Mouse (Mus musculus) forebrain, embryonic 11.5 days (tissue): ENCODE results near the gene Sec24c. TPM values are rescaled to one million over a fixed set of nuclear protein-coding genes. Genes with fewer than 3 reads are reported as not detected.

Experiments
- ATAC-seq: fragments of 200-750 bp; cut with Nextera tagmentation; replicated peaks from 2 replicates; pipeline ENCODE4 v1.8.0; 2017; ENCODE audit warnings: moderate TSS enrichment; ENCODE audit not compliant: low FRiP score
- DNase-seq: peaks from one replicate; pipeline ENCODE4 v3.0.0-alpha.2; 2017; ENCODE audit warnings: low spot score
- H3K27ac ChIP-seq: fragments of 300-500 bp; sonication (generic); 2 replicates; pipeline ENCODE4 v1.5.1; 2014; ENCODE audit warnings: low read depth, low read length
- H3K27me3 ChIP-seq: fragments of 300-500 bp; sonication (generic); 2 replicates; pipeline ENCODE4 v1.6.1; 2014; ENCODE audit warnings: mild to moderate bottlenecking, low read length, mixed read lengths; ENCODE audit not compliant: control insufficient read depth, insufficient read depth
- H3K36me3 ChIP-seq: fragments of 300-500 bp; sonication (generic); 2 replicates; pipeline ENCODE4 v1.6.1; 2014; ENCODE audit warnings: mild to moderate bottlenecking, low read length, moderate library complexity, mixed read lengths; ENCODE audit not compliant: control insufficient read depth, insufficient read depth
- H3K4me1 ChIP-seq: fragments of 300-500 bp; sonication (generic); replicated peaks from 2 replicates; pipeline ENCODE4 v1.6.1; 2014; ENCODE audit warnings: low read length, mixed read lengths; ENCODE audit not compliant: control insufficient read depth, insufficient read depth
- H3K4me2 ChIP-seq: fragments of 300-500 bp; sonication (generic); 2 replicates; pipeline ENCODE4 v1.6.1; 2014; ENCODE audit warnings: low read depth, mild to moderate bottlenecking, low read length, moderate library complexity, mixed read lengths; ENCODE audit not compliant: severe bottlenecking
- H3K4me3 ChIP-seq: fragments of 300-500 bp; sonication (generic); 2 replicates; pipeline ENCODE4 v1.5.1; 2014; ENCODE audit warnings: low read depth, low read length
- H3K9ac ChIP-seq: fragments of 300-500 bp; sonication (generic); 2 replicates; pipeline ENCODE4 v1.6.1; 2014; ENCODE audit warnings: low read length
- H3K9me3 ChIP-seq: fragments of 300-500 bp; sonication (generic); 2 replicates; pipeline ENCODE4 v1.6.1; 2016; ENCODE audit warnings: low read length, mixed read lengths; ENCODE audit not compliant: control insufficient read depth
- WGBS: fragments of 180-500 bp; shearing (Covaris S2); extraction: QIAGEN DNeasy Blood & Tissue Kit; methylation state at CpG from one replicate; pipeline ENCODE4 v1.1.7; 2014; 5-methylcytosine and 5-hydroxymethylcytosine counted together
- polyA plus RNA-seq: library from polyadenylated mRNA; unstranded; fragments of >200 nt; fragmentation: Nextera tagmentation; extraction: Ambion mirVana; gene quantifications from 2 replicates; pipeline ENCODE4 v1.2.1, GENCODE M21; 2014

Gene Sec24c
- polyA plus RNA-seq, 1 experiment from 2014 or later: 94.5 TPM

GRCm38 (mm10) chr14:20655731-20656130 lies 18.4 kb upstream of the Sec24c start:
- no peak overlapping the region for H3K9ac ChIP-seq
- H3K27ac ChIP-seq: no peak overlapping the region
- H3K4me2 ChIP-seq: no peak overlapping the region
- WGBS: 80% methylated on average over 9 of the region's 9 CpGs
- H3K27me3 ChIP-seq: no peaks in the 10 kb centered on the region
- H3K9me3 ChIP-seq: no peaks in the 10 kb centered on the region
- DNase-seq (no peak), ATAC-seq (no peak)
- no peaks in the 10 kb centered on the region; the same call in 1 of the 2 replicates for H3K4me1 ChIP-seq
- no peak overlapping the region for H3K4me3 ChIP-seq
- no peaks in the 10 kb centered on the region for H3K36me3 ChIP-seq

GRCm38 (mm10) chr14:20656361-20656760 lies 17.7 kb upstream of the Sec24c start, which contains the start of gene Myoz1:
Myoz1 (minus strand) TSS chr14:20656540.
- 38% methylated on average over 11 of the region's 11 CpGs for WGBS
- H3K27me3 ChIP-seq: no peaks in the 10 kb centered on the region
- H3K4me1 ChIP-seq: no peaks in the 10 kb centered on the region; the same call in 1 of the 2 replicates
- H3K4me2 ChIP-seq: no peak within 1 kb of the TSS
- ATAC-seq (no peak), DNase-seq (no peak)
- H3K27ac ChIP-seq: no peak within 1 kb of the TSS
- H3K4me3 ChIP-seq: no peak within 1 kb of the TSS
- no peaks in the 10 kb centered on the region for H3K9me3 ChIP-seq
- H3K36me3 ChIP-seq: no peaks in the 10 kb centered on the region
- H3K9ac ChIP-seq: no peak within 1 kb of the TSS

- no peak overlapping the region for H3K4me3 ChIP-seq
- no peak overlapping the region for H3K27ac ChIP-seq
- no peak for DNase-seq
- H3K9ac ChIP-seq: no peak overlapping the region
- peaks cover 6% of the 10 kb centered on the region for H3K4me1 ChIP-seq
- no peak overlapping the region for H3K4me2 ChIP-seq
- no peak for ATAC-seq
- H3K27me3 ChIP-seq: peaks cover 2% of the 10 kb centered on the region; the same call in 1 of the 2 replicates
- no peaks in the 10 kb centered on the region for H3K9me3 ChIP-seq
- H3K36me3 ChIP-seq: no peaks in the 10 kb centered on the region
These were observed 15.8 kb upstream of the Sec24c start for GRCm38 (mm10) chr14:20658326-20658725.

- peaks cover 2% of the 10 kb centered on the region; the same call in 1 of the 2 replicates for H3K27me3 ChIP-seq
- no peaks in the 10 kb centered on the region for H3K9me3 ChIP-seq
- 88% methylated on average over 6 of the region's 6 CpGs for whole genome bisulfite sequencing
- ATAC-seq (no peak), DNase-seq (no peak)
- no peak overlapping the region for H3K9ac ChIP-seq
- H3K4me3 ChIP-seq: no peak overlapping the region
- no peak overlapping the region for H3K27ac ChIP-seq
- peaks cover 6% of the 10 kb centered on the region for H3K4me1 ChIP-seq
- no peak overlapping the region for H3K4me2 ChIP-seq
- no peaks in the 10 kb centered on the region for H3K36me3 ChIP-seq
These were observed 15.2 kb upstream of the Sec24c start for GRCm38 (mm10) chr14:20658902-20659301.

GRCm38 (mm10) chr14:20659687-20660086 lies 14.4 kb upstream of the Sec24c start:
- no peak for DNase-seq
- H3K4me1 ChIP-seq: peaks cover 6% of the 10 kb centered on the region
- no peak for ATAC-seq
- no peaks in the 10 kb centered on the region for H3K36me3 ChIP-seq
- peaks cover 2% of the 10 kb centered on the region; the same call in 1 of the 2 replicates for H3K27me3 ChIP-seq
- H3K9me3 ChIP-seq: no peaks in the 10 kb centered on the region
- WGBS: 98% methylated on average over 7 of the region's 7 CpGs
- no peak overlapping the region for H3K9ac ChIP-seq
- H3K27ac ChIP-seq: no peak overlapping the region
- H3K4me2 ChIP-seq: no peak overlapping the region
- no peak overlapping the region for H3K4me3 ChIP-seq

GRCm38 (mm10) chr14:20660827-20661660 lies 13.1 kb upstream of the Sec24c start:
- Histone ChIP-seq H3K4me2 (peak overlapping the region; percentile 88), H3K36me3 (no peaks in the 10 kb centered on the region), H3K27me3 (peaks cover 2% of the 10 kb centered on the region; the same call in 1 of the 2 replicates), H3K4me3 (peak overlapping the region; percentile 47), H3K4me1 (peaks cover 6% of the 10 kb centered on the region), H3K9me3 (no peaks in the 10 kb centered on the region), H3K9ac (peak overlapping the region; percentile 63), H3K27ac (no peak overlapping the region)
- WGBS: 1% methylated on average over 52 of the region's 52 CpGs
- ATAC-seq: peak; percentile 83
- peak; percentile 94 for DNase-seq

GRCm38 (mm10) chr14:20661661-20662331 lies 12.3 kb upstream of the Sec24c start:
- 9% methylated on average over 19 of the region's 19 CpGs for WGBS
- Histone ChIP-seq H3K4me3 (peak overlapping the region; percentile 47), H3K4me2 (peak overlapping the region; percentile 88), H3K36me3 (no peaks in the 10 kb centered on the region), H3K9me3 (no peaks in the 10 kb centered on the region), H3K9ac (peak overlapping the region; percentile 63), H3K27me3 (peaks cover 2% of the 10 kb centered on the region; the same call in 1 of the 2 replicates), H3K4me1 (peaks cover 6% of the 10 kb centered on the region), H3K27ac (no peak overlapping the region; the same call in 1 of the 2 replicates)
- peak; percentile 57 for DNase-seq
- peak; percentile 29 for ATAC-seq

- no peaks in the 10 kb centered on the region for H3K9me3 ChIP-seq
- no peak for DNase-seq
- no peaks in the 10 kb centered on the region for H3K36me3 ChIP-seq
- no peak overlapping the region for H3K4me3 ChIP-seq
- ATAC-seq: no peak
- H3K4me1 ChIP-seq: peaks cover 6% of the 10 kb centered on the region
- H3K27ac ChIP-seq: no peak overlapping the region
- no peak overlapping the region for H3K4me2 ChIP-seq
- peaks cover 2% of the 10 kb centered on the region; the same call in 1 of the 2 replicates for H3K27me3 ChIP-seq
- H3K9ac ChIP-seq: no peak overlapping the region
- WGBS: 86% methylated on average over 3 of the region's 3 CpGs
These were observed 11.4 kb upstream of the Sec24c start for GRCm38 (mm10) chr14:20662740-20663139.
